ENCODE assay signal across 8 mouse cellular contexts in genomic region chr5:21372493-21373179, GRCm38 (mm10). TPM values are rescaled to one million over a fixed set of nuclear protein-coding genes. Genes with fewer than 3 reads are reported as not detected.
DNase-seq lines count a peak whose midpoint lies in the region; ATAC-seq lines count a peak whose summit lies in the region.

Gene Fgl2, plus strand, starts transcription at chr5:21372642.

- peak within 1 kb of the TSS; percentile 45 for H3K4me3 ChIP-seq in embryonic facial prominence, embryonic 14.5 days (ENCODE audit: low read depth, low read length)
- H3K4me3 ChIP-seq in heart, embryonic 10.5 days = peak within 1 kb of the TSS; percentile 69
- H3K4me3 ChIP-seq in liver, embryonic 13.5 days (replicated peaks) = peak within 1 kb of the TSS; percentile 44
- H3K4me3 ChIP-seq in stomach, embryonic 15.5 days (replicated peaks) = peak within 1 kb of the TSS; percentile 50

- H3K4me2 ChIP-seq in embryonic facial prominence, embryonic 14.5 days (ENCODE audit: low read depth, low read length) = peak within 1 kb of the TSS; percentile 85
- peak within 1 kb of the TSS; percentile 63 for H3K4me2 ChIP-seq in liver, embryonic 13.5 days
- peak within 1 kb of the TSS; percentile 92 for H3K4me2 ChIP-seq in stomach, embryonic 15.5 days

- peaks cover 3% of the 10 kb centered on the region; the same call in 1 of the 2 replicates for H3K4me1 ChIP-seq in embryonic facial prominence, embryonic 14.5 days (ENCODE audit: control insufficient read depth, insufficient read depth, low read length)
- peaks cover 18% of the 10 kb centered on the region; the same call in 1 of the 2 replicates for H3K4me1 ChIP-seq in heart, embryonic 10.5 days
- H3K4me1 ChIP-seq in liver, embryonic 13.5 days (replicated peaks) = peaks cover 5% of the 10 kb centered on the region; the same call in 1 of the 2 replicates
- peaks cover 4% of the 10 kb centered on the region; the same call in 1 of the 2 replicates for H3K4me1 ChIP-seq in stomach, embryonic 15.5 days

- no peaks in the 10 kb centered on the region for H3K9me3 ChIP-seq in embryonic facial prominence, embryonic 14.5 days (ENCODE audit: control insufficient read depth, low read length)
- H3K9me3 ChIP-seq in heart, embryonic 10.5 days = no peaks in the 10 kb centered on the region
- H3K9me3 ChIP-seq in liver, embryonic 13.5 days (replicated peaks) = no peaks in the 10 kb centered on the region
- no peaks in the 10 kb centered on the region for H3K9me3 ChIP-seq in stomach, embryonic 15.5 days

- H3K9ac ChIP-seq in embryonic facial prominence, embryonic 14.5 days (ENCODE audit: low read depth, low read length) = peak within 1 kb of the TSS; percentile 60
- peak within 1 kb of the TSS; percentile 33 for H3K9ac ChIP-seq in liver, embryonic 13.5 days
- peak within 1 kb of the TSS; percentile 25; the same call in 1 of the 2 replicates for H3K9ac ChIP-seq in stomach, embryonic 15.5 days

- H3K27ac ChIP-seq in embryonic facial prominence, embryonic 14.5 days (replicated peaks; ENCODE audit: low read depth, low read length) = no peak within 1 kb of the TSS
- peak within 1 kb of the TSS; percentile 87 for H3K27ac ChIP-seq in heart, embryonic 10.5 days
- no peak within 1 kb of the TSS for H3K27ac ChIP-seq in liver, embryonic 13.5 days
- H3K27ac ChIP-seq in stomach, embryonic 15.5 days = no peak within 1 kb of the TSS

- H3K27me3 ChIP-seq in embryonic facial prominence, embryonic 14.5 days (replicated peaks; ENCODE audit: control insufficient read depth, insufficient read depth, low read length) = peaks cover 13% of the 10 kb centered on the region
- no peaks in the 10 kb centered on the region for H3K27me3 ChIP-seq in heart, embryonic 10.5 days (ENCODE audit: insufficient read depth, poor library complexity, severe bottlenecking)
- H3K27me3 ChIP-seq in liver, embryonic 13.5 days = peaks cover 6% of the 10 kb centered on the region
- H3K27me3 ChIP-seq in stomach, embryonic 15.5 days (replicated peaks) = no peaks in the 10 kb centered on the region

- peak; percentile 6 for DNase-seq in 3134 (ENCODE audit: extremely low read depth, insufficient read length, low spot score)
- DNase-seq in adrenal gland, adult 18-20 months (ENCODE audit: low spot score in 2 of 2) = peak; percentile 44 to 46
- DNase-seq in embryonic facial prominence, embryonic 14.5 days (ENCODE audit: low spot score) = peak; percentile 78
- peak; percentile 88 for DNase-seq in heart, embryonic 10.5 days (ENCODE audit: low spot score)
- DNase-seq in kidney, adult 9 months = peak; percentile 23
- DNase-seq in liver, embryonic 13.5 days = peak; percentile 9
- peak; percentile 35 for DNase-seq in naive thymus-derived CD4-positive, alpha-beta T cell, adult 2 months (ENCODE audit: low read depth)

- peak; percentile 92 for ATAC-seq in embryonic facial prominence, embryonic 14.5 days (ENCODE audit: low read depth)
- peak; percentile 58; the same call in 1 of the 2 replicates for ATAC-seq in liver, embryonic 13.5 days (ENCODE audit: low read depth)
- peak; percentile 75 for ATAC-seq in stomach, embryonic 15.5 days (ENCODE audit: insufficient read depth, low FRiP score, low read depth)

- WGBS in embryonic facial prominence, embryonic 14.5 days = 5% methylated on average over 30 of the region's 31 CpGs
- WGBS in heart, embryonic 10.5 days = 5% methylated on average over 31 of the region's 31 CpGs
- WGBS in liver, embryonic 13.5 days (ENCODE audit: insufficient replicate concordance) = 4% methylated on average over 31 of the region's 31 CpGs
- WGBS in stomach, embryonic 15.5 days = 5% methylated on average over 31 of the region's 31 CpGs

- H3K36me3 ChIP-seq in embryonic facial prominence, embryonic 14.5 days (ENCODE audit: control insufficient read depth, insufficient read depth, low read length) = no peaks in the 10 kb centered on the region
- H3K36me3 ChIP-seq in heart, embryonic 10.5 days = peaks cover 2% of the 10 kb centered on the region; the same call in 1 of the 2 replicates
- H3K36me3 ChIP-seq in liver, embryonic 13.5 days = no peaks in the 10 kb centered on the region
- H3K36me3 ChIP-seq in stomach, embryonic 15.5 days = no peaks in the 10 kb centered on the region

RNA-seq across cellular contexts. Expression of gene Fgl2, which starts in this region (rescaled TPM):
- 10 to 100 TPM in 1 of 2 experiments, 1 to 10 TPM in 1; 9.1 to 11.0 TPM for total RNA-seq in adrenal gland, adult 18-20 months (2021)
- 4.1 and 4.5 TPM in 2 replicates for polyA plus RNA-seq in embryonic facial prominence, embryonic 14.5 days (2014; fragmentation: Nextera tagmentation; extraction: Ambion mirVana)
- 14.0 and 26.0 TPM in 2 replicates for polyA plus RNA-seq in heart, embryonic 10.5 days (2016; fragmentation: Nextera tagmentation; extraction: Ambion mirVana)
- 1.6 and 2.0 TPM in 2 replicates for polyA plus RNA-seq in liver, embryonic 13.5 days (2015; fragmentation: Nextera tagmentation; extraction: Ambion mirVana)
- polyA plus RNA-seq in stomach, embryonic 15.5 days (2015; fragmentation: Nextera tagmentation; extraction: Ambion mirVana) = 11.9 and 13.0 TPM in 2 replicates

Comparison
In these comparisons a context has a peak if more than half of its experiments do, and no peak if none do; other contexts are left out.
1. DNase-seq: peak in every context shown above with its lines; median percentile 88 in heart, embryonic 10.5 days; 78 in embryonic facial prominence, embryonic 14.5 days; 45 in adrenal gland, adult 18-20 months; 35 in naive thymus-derived CD4-positive, alpha-beta T cell, adult 2 months; 23 in kidney, adult 9 months; 9 in liver, embryonic 13.5 days; 6 in 3134.